Mouse (Mus musculus) fibroblast of lung, adult 2 months (primary cell): ENCODE results near the gene Urgcp.

ENCODE experiments used
- DNase-seq: peaks from one replicate; pipeline ENCODE4 v3.0.0-alpha.2; 2011; ENCODE audit warnings: low read depth

Urgcp gene

DNA sequence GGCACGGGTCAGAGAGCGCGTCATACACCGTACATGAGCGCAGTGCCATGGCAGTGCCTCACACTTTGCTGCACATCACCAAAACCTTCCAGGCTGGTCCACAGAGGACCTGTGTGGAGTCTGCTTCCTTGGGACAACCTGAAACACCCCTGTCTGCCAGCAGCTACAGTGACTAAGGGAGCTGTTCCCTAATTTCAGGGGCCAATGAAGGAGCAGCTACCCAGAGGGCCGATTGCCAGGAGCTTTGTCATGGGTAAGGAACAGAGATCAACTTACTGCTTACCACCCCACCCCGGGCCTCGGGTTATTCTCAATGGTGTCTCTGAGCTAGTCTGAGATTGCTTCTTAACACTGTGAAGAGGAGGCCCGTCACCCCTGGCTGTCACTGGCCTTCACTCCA lies 47.0 kb downstream of the Urgcp start:
- DNase-seq = no peak

DNA sequence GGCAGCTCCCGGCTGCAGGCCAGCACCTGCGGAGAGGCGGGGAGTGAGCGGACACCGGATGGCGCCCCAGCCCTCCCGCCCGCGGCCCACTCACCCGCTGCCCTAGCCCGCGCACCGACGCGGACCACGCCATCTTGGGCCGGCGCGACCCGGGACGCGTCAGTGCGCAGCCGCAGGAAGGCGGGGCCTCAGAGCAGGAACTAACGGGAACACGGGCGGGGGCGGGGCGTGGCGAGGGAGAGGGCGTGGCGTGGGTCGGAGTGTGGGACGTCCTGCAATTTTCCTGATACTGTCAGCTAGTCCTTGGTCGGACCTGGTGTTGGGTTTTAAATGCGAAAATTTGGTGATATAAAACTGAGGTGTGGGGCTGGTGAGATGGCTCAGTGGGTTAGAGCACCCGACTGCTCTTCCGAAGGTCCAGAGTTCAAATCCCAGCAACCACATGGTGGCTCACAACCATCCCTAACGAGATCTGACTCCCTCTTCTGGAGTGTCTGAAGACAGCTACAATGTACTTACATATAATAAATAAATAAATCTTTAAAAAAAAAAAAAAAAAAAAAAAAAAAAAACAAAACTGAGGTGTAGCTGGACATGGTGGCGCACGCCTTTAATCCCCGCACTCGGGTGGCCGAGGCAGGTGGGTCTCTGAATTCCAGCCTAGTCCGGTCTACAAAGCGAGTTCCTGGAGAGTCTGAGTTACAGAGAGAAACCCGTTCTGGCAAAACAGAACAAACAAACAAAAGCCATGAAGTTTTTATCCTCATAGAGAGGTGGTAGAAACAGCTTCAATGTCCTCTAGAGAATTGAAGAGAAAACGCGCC lies 54.4 kb downstream of the Urgcp start:
- DNase-seq = peak; percentile 68

DNA sequence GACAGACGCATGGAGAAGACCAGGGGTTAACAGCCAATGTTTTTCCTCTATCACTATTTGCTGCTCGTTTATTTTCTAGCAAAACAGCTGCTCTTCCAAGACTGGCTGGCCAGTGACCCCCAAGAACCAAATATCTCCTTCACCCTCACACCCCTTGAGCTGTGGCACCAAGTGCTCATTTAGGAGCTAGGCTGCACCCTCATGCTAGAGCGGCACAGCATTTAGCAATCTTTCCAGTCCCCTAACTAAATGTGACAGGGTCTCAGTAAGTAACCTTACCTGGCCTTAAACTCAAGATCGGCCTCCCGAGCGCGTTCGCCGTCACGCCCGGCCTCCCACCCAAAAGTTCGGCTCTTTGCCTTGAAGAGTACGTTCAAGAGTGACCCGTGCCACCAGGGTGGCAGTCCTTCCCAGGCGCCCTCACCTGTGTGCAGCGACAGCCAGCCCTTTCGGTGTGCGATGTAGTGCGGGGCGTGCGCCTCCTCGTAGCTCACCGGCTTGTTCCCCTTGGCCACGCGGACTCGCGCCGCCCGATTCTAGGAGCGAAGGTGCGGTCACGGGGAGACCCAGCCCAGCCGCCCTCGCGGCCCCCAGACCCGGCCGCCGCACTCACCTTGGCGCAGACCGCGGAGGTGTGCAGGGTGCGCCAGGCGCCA lies 55.2 kb downstream of the Urgcp start:
- no peak for DNase-seq

DNA sequence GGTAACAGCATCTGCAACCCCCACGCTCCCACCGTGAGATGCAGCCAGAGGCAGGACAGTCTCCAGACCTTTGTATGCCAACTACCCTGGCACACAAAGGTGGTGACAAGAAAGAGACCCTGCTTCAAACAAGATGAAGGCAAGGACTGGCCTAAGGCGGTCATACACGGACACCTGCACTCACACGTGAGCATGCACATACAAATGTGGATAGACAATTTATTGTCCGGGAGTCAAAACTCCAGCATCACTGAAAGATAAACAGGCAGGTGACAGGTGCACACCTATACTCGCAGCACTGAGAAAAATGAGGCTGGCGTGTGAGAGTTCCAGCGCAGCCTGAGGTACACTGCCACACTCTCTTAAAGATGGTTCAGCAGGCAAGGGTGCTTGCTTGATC lies 56.2 kb downstream of the Urgcp start:
- DNase-seq = no peak

DNA sequence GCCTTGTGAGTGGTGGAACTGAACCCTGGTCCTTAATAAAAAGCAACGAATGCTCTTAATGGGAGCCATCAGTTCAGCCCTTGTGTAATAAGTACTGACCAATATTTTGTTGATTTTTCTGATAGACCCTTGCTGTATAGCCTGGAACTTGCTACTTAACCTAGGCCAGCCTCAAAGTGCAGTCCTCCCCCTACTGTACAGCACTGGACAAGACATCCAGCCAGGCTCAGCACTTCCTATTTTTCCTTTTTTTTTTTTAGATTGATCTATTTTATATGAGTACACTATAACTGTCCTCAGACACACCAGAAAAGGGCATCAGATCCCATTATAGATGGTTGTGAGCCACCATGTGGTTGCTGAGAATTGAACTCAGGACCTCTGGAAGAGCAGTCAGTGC lies 58.8 kb downstream of the Urgcp start:
- DNase-seq = no peak

DNA sequence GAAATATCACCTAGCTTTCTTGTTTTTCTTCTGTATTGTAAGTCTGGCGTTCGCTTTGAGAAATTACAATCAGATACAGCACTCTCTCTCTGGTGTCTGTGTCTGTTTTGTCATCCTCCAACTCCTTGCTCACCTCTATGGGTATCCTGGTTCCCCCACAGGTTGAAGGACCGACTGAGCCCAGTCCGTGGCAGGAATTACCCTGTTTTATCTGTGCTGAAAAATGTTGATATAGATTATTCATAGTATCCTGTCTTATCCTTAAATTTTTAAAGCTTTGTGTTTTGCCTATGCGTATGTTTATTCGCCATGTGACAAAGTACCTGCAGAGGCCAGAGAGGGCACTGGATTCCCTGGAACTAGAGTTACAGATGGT lies 59.2 kb downstream of the Urgcp start:
- no peak for DNase-seq

DNA sequence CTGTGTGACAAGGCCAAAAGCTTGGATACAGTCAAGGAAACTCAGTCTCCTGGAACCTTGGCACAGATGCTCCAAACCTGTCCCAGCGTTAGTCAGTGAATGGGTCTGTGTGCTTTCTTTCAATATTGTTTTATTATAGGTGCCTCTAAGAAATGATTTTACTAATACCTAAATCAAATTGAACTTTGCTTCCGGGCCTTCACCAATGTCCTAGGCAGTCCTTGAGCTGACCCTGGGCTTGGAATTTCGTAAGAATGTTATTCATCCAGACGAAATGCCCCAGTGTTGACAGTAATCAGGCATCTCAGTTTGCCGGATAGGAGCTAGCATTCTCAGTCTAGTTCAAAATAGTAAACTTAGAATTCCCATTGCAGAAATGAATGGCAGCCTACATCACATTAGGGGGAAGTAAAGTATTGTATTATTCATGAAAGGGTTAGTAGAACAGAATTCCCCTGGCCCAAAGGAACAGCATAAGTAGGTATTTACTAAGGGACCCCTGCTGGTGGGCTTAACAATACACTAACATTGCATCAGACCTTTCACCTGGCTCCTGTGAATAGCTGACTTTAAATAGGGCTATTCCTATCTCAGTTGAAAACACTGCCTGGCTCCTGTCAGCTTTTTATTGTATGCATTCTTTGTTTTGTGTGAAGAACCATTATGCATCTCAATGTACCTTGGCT lies 59.8 kb downstream of the Urgcp start:
- DNase-seq = no peak

DNA sequence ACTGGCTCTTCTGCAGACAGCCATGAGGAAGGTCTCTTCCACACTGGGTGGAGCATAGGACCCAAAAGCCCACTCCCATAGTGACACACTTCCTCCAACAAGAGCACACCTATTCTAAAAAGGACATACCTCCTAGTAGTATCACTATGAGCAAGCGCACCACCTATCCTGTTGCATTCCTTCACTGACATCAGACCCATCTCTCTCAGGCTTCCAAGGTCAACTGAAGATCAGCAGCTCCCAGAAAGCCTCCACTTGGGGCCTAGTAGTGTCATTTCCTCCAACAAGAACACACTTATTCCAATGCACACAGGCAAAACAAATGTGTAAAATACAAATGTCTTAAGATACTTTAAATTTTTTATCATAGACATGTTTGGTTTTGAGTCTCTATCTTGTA lies 60.4 kb downstream of the Urgcp start:
- no peak for DNase-seq

DNA sequence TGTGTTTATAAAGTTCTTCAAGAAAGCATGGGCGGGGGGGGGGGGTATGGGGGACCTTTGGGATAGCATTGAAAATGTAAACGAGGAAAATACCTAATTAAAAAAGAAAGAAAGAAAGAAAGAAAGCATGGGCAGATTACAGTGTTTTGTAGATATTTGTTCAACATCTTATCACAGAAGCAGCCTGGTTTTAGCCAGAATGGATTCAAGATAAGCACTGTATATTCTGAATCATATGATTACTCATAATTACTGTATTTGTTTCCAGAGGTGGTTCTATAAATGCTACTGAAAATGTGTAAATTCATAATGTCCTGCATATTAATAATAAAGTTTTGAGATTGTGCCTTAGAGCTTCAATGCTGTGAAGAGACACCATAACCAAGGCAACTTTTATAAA lies 60.9 kb downstream of the Urgcp start:
- DNase-seq = no peak

DNA sequence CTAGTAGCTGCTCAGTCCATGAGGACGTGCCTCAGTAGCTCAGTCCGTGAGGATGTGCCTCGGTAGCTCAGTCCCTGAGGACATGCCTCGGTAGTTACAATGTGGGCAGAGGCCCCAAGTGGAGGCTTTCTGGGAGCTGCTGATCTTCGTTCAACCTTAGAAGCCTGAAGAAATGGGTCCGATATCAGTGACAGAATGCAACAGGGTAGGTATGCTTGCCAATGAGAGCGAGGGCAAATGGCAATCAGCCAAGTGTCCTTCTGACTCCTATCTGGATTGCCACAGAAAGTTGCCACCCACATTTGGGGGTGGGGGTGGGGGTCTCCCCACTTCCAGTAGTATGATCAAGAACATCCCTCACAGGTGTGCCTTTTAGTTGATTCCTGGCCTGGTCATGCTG lies 61.4 kb downstream of the Urgcp start:
- no peak for DNase-seq

DNA sequence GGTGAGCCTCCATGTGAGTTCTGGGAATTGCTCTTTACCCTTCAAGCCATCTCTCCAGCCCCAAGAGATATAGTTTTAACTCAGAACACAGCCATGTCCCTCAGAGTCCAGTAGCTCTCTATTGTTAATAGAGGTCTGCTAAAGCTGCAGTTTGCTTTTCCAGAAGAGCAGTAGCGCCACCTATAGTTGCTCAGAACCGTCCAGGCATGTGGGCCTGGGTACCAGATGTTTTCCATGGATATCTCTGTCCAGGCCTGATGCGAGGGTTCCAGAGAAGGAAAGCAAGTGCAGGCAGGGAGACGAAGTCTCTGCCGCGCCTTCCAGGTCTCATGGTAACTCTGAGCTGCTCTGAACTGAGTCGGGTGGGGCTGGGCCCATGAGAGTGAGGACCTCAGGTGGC lies 70.4 kb downstream of the Urgcp start:
- DNase-seq = no peak

DNA sequence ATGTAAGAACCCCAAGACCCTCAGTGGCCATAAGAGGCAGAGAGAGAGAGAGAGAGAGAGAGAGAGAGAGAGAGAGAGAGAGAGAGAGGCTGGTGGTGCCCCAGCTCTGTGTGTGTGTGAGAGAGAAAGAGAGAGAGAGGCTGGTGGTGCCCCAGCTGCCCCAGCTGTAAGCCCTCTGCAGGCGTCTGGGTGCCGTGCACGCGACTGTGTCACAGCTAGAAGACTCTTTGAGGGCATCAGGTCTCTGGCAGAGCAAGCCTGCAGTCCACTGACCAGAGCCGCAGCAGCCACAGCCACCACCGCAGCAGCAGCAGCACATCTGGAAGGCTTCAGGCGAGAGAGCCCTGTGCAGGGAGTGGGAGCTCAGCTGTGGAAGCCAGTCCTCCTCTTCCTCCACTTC lies 77.9 kb downstream of the Urgcp start:
- no peak for DNase-seq

DNA sequence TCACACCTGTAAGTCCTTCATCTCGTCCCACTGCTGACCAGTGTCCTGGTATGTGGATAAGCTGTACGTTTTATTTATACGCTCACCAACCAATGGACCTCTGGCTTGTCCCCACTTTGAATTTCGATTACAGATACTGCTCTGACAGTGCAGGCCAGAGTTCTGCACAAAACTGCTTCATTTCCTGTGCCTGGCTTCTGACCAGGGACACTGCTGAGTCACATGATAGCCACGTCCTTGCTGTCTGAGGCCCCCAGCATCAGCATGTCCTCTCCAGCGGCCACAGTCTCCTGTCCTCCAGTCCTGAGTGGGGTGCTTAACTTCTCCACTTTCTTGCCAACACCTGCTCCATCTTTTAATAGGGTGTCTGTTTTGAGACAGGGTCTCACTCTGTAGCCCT lies 79.6 kb downstream of the Urgcp start:
- DNase-seq = no peak
